Mouse (Mus musculus) kidney, postnatal 0 days (tissue): ENCODE data around the gene Ccr9. TPM values are rescaled to one million over a fixed set of nuclear protein-coding genes. Genes with fewer than 3 reads are reported as not detected.
A peak's percentile ranks its signal among the peaks of the same experiment; 100 is the strongest.

Experiments used
- ATAC-seq: fragments of 200-750 bp; cut with Nextera tagmentation; replicated peaks from 2 replicates; pipeline ENCODE4 v1.8.0; 2017; ENCODE audit warnings: low read depth, moderate number of reproducible peaks, moderate TSS enrichment, moderate library complexity; ENCODE audit not compliant: low FRiP score
- DNase-seq: peaks from one replicate; pipeline ENCODE4 v3.0.0-alpha.2; 2016; ENCODE audit warnings: low spot score
- H3K27ac ChIP-seq: fragments of 300-500 bp; sonication (generic); 2 replicates; pipeline ENCODE4 v1.5.1; 2014; ENCODE audit warnings: mild to moderate bottlenecking
- H3K27me3 ChIP-seq: fragments of 300-500 bp; sonication (generic); 2 replicates; pipeline ENCODE4 v1.6.1; 2014; ENCODE audit warnings: low read length, mixed read lengths; ENCODE audit not compliant: insufficient read depth
- H3K36me3 ChIP-seq: fragments of 300-500 bp; sonication (generic); 2 replicates; pipeline ENCODE4 v1.6.1; 2014; ENCODE audit warnings: low read length, mixed read lengths; ENCODE audit not compliant: insufficient read depth
- H3K4me1 ChIP-seq: fragments of 300-500 bp; sonication (generic); replicated peaks from 2 replicates; pipeline ENCODE4 v1.6.1; 2014; ENCODE audit warnings: antibody characterized with exemption, low read length, mixed read lengths; ENCODE audit not compliant: insufficient read depth
- H3K4me2 ChIP-seq: fragments of 300-500 bp; sonication (generic); 2 replicates; pipeline ENCODE4 v1.6.1; 2014; ENCODE audit warnings: mild to moderate bottlenecking, low read length, moderate library complexity, mixed read lengths
- H3K4me3 ChIP-seq: fragments of 300-500 bp; sonication (generic); replicated peaks from 2 replicates; pipeline ENCODE4 v1.5.1; 2014; ENCODE audit warnings: low read depth, low read length
- H3K9ac ChIP-seq: fragments of 300-500 bp; sonication (generic); 2 replicates; pipeline ENCODE4 v1.6.1; 2014; ENCODE audit warnings: low read depth, low read length
- H3K9me3 ChIP-seq: fragments of 300-500 bp; sonication (generic); replicated peaks from 2 replicates; pipeline ENCODE4 v1.6.1; 2016; ENCODE audit warnings: low read length, inconsistent platforms, mixed read lengths
- CTCF ChIP-seq: IDR thresholded peaks from 2 replicates; pipeline ENCODE4 v1.5.1; 2016; ENCODE audit warnings: antibody characterized with exemption, low read depth, mild to moderate bottlenecking, moderate library complexity
- WGBS: fragments of 180-500 bp; shearing (Covaris S2); extraction: QIAGEN DNeasy Blood & Tissue Kit; methylation state at CpG from one replicate; pipeline ENCODE4 v1.1.7; 2014; 5-methylcytosine and 5-hydroxymethylcytosine counted together
- polyA plus RNA-seq: library from polyadenylated mRNA; unstranded; fragments of >200 nt; fragmentation: Nextera tagmentation; extraction: Ambion mirVana; gene quantifications from 2 replicates; pipeline ENCODE4 v1.2.1, GENCODE M21; 2015

Ccr9 gene
- polyA plus RNA-seq, 1 experiment from 2014 or later, result 0.11 TPM

DNA sequence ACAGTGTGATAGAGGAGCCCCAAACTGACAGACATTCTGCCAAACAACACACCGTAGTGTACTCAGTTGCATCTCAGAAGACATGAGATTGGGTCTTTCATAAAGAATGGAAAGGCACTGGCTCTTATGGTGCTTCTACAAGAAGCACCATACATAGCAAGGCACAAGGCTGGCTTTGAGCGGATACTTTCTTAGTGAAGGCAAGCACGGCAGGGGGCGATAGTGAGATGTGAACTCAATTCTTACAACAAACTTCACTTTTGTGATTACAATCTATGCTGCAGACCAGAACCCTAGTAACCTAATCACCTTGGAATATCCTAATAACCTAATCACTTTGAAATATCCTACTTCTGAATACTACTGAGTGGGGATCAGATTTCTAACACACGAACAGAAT lies 12.6 kb upstream of the Ccr9 start:
- Histone ChIP-seq H3K4me3 (no peak overlapping the region), H3K4me2 (no peak overlapping the region), H3K27ac (no peak overlapping the region), H3K9me3 (no peaks in the 10 kb centered on the region), H3K27me3 (no peaks in the 10 kb centered on the region), H3K36me3 (no peaks in the 10 kb centered on the region), H3K4me1 (no peaks in the 10 kb centered on the region), H3K9ac (no peak overlapping the region)
- whole genome bisulfite sequencing, result 58% methylated on average over 5 of the region's 5 CpGs
- no peak for ATAC-seq
- TF ChIP-seq CTCF, result peak; percentile 69
- peak; percentile 52 for DNase-seq

- peaks cover 26% of the 10 kb centered on the region for H3K27me3 ChIP-seq
- H3K27ac ChIP-seq, result no peak overlapping the region
- H3K4me1 ChIP-seq, result 0 out of 2 replicates have a peak, but pooled peaks cover 7% of the 10 kb centered on the region
- H3K36me3 ChIP-seq, result no peaks in the 10 kb centered on the region
- peak overlapping the region; percentile 68; the same call in 1 of the 2 replicates for H3K4me2 ChIP-seq
- ATAC-seq (no peak), DNase-seq (no peak)
- no peak for TF ChIP-seq CTCF
- WGBS, result 28% methylated on average over 2 of the region's 2 CpGs
- no peaks in the 10 kb centered on the region for H3K9me3 ChIP-seq
- H3K9ac ChIP-seq, result no peak overlapping the region
- no peak overlapping the region for H3K4me3 ChIP-seq
Measured at GRCm38 (mm10) chr9:123679198-123679597, 959 bp downstream of the Ccr9 start.

- Histone ChIP-seq H3K27ac (no peak overlapping the region), H3K27me3 (0 out of 2 replicates have a peak, but pooled peaks cover 8% of the 10 kb centered on the region), H3K4me1 (0 out of 2 replicates have a peak, but pooled peaks cover 2% of the 10 kb centered on the region), H3K4me2 (no peak overlapping the region), H3K9me3 (no peaks in the 10 kb centered on the region), H3K9ac (no peak overlapping the region), H3K36me3 (no peaks in the 10 kb centered on the region), H3K4me3 (no peak overlapping the region)
- no peak for TF ChIP-seq CTCF
- WGBS, result 38% methylated on average over 3 of the region's 3 CpGs
- peak; percentile 12 for DNase-seq
- ATAC-seq, result no peak
Measured at GRCm38 (mm10) chr9:123683704-123684103, 5.5 kb downstream of the Ccr9 start.

- Histone ChIP-seq H3K27ac (no peak overlapping the region), H3K4me2 (no peak overlapping the region), H3K9ac (no peak overlapping the region), H3K4me3 (no peak overlapping the region), H3K9me3 (no peaks in the 10 kb centered on the region), H3K36me3 (no peaks in the 10 kb centered on the region), H3K4me1 (no peaks in the 10 kb centered on the region), H3K27me3 (no peaks in the 10 kb centered on the region)
- WGBS, result 80% methylated on average over 5 of the region's 5 CpGs
- TF ChIP-seq CTCF, result no peak
- DNase-seq, result no peak
- ATAC-seq, result no peak
Measured at GRCm38 (mm10) chr9:123686206-123686605, 8.0 kb downstream of the Ccr9 start.

DNA sequence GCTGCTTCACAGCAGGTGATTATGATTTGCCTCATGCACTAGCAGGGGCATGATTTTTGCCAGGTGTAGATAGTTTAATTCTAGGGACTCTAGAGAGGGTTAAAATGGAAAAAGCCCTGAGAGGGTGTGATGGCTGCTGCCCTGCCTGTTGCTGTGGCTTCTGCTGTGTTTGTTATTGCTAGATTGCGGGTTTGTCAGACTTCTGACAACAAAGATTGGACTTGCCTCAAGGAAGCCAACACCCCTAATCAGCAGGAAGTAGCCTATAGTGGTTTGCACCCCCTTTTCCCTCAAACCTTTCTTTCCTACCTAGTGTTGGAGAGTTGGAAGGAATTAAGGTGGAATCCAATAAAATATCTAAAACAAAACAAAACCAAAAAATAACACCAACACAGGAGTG lies 10.0 kb downstream of the Ccr9 start:
- WGBS, result 73% methylated on average over 1 of the region's 1 CpGs
- no peak for DNase-seq
- no peak overlapping the region for H3K9ac ChIP-seq
- no peak for ATAC-seq
- H3K4me3 ChIP-seq, result no peak overlapping the region
- peaks cover 5% of the 10 kb centered on the region; the same call in 1 of the 2 replicates for H3K36me3 ChIP-seq
- no peak overlapping the region for H3K27ac ChIP-seq
- no peaks in the 10 kb centered on the region for H3K9me3 ChIP-seq
- H3K27me3 ChIP-seq, result no peaks in the 10 kb centered on the region
- no peak for TF ChIP-seq CTCF
- no peak overlapping the region for H3K4me2 ChIP-seq
- H3K4me1 ChIP-seq, result no peaks in the 10 kb centered on the region

DNA sequence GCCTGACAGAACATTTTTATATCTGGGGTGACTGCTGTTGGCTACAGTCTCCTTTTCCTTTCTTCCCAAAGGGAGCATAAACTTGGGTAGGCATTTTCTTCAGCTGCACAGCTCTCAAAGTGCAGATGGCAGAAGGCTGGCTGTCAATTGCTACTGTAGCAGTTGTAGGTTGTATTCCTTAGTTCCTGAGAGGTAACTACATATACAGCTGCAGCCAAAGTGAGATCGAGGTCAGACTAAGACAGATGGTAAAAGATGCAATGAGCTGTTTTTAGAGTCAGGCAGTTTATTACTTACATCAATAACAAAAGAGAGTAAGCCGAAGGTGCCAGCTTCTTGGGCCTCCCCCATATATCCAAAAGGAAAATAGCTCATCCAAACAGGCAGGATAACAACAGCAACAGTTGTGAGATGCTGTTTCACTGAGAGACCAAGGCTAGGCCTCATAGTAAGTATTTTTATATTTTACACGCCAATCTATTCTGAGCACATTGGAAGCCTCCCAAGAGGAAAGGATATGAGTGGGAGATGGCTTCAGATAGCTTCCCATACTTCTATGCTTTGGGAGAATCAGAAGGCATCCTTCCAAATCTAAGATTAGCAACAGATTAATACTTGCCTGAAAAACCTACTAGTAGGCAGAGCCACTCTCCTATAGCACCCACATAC lies 17.5 kb downstream of the Ccr9 start:
- ATAC-seq, result no peak
- 77% methylated on average over 3 of the region's 3 CpGs for WGBS
- Histone ChIP-seq H3K27ac (no peak overlapping the region), H3K4me2 (no peak overlapping the region), H3K27me3 (no peaks in the 10 kb centered on the region), H3K36me3 (peaks cover 7% of the 10 kb centered on the region; the same call in 1 of the 2 replicates), H3K9ac (no peak overlapping the region), H3K9me3 (no peaks in the 10 kb centered on the region), H3K4me1 (no peaks in the 10 kb centered on the region), H3K4me3 (no peak overlapping the region)
- no peak for TF ChIP-seq CTCF
- no peak for DNase-seq
